Mouse (Mus musculus) heart, embryonic 11.5 days (tissue): Measurements from ENCODE around the gene Capn1. TPM values are rescaled to one million over a fixed set of nuclear protein-coding genes. Genes with fewer than 3 reads are reported as not detected.

Experiments used
- ATAC-seq: fragments of 200-750 bp; cut with Nextera tagmentation; replicated peaks from 2 replicates; pipeline ENCODE4 v1.8.0; 2017; ENCODE audit warnings: moderate library complexity; ENCODE audit not compliant: insufficient number of reproducible peaks, low FRiP score, low TSS enrichment
- H3K27ac ChIP-seq: fragments of 300-500 bp; sonication (generic); 2 replicates; pipeline ENCODE4 v1.5.1; 2014; ENCODE audit warnings: mild to moderate bottlenecking, low read depth, low read length
- H3K27me3 ChIP-seq: fragments of 300-500 bp; sonication (generic); 2 replicates; pipeline ENCODE4 v1.6.1; 2014; ENCODE audit warnings: mild to moderate bottlenecking, low read length, mixed read lengths; ENCODE audit not compliant: control insufficient read depth, insufficient read depth
- H3K36me3 ChIP-seq: fragments of 300-500 bp; sonication (generic); 2 replicates; pipeline ENCODE4 v1.6.1; 2014; ENCODE audit warnings: mild to moderate bottlenecking, low read length, moderate library complexity, mixed read lengths; ENCODE audit not compliant: control insufficient read depth, insufficient read depth
- H3K4me1 ChIP-seq: fragments of 300-500 bp; sonication (generic); 2 replicates; pipeline ENCODE4 v1.6.1; 2014; ENCODE audit warnings: low read length; ENCODE audit not compliant: control insufficient read depth, insufficient read depth
- H3K4me2 ChIP-seq: fragments of 300-500 bp; sonication (generic); 2 replicates; pipeline ENCODE4 v1.6.1; 2014; ENCODE audit warnings: mild to moderate bottlenecking, moderate library complexity
- H3K4me3 ChIP-seq: fragments of 300-500 bp; sonication (generic); 2 replicates; pipeline ENCODE4 v1.5.1; 2014; ENCODE audit warnings: low read depth, low read length
- H3K9ac ChIP-seq: fragments of 300-500 bp; sonication (generic); 2 replicates; pipeline ENCODE4 v1.6.1; 2014; ENCODE audit warnings: mild to moderate bottlenecking, low read depth, low read length, moderate library complexity
- H3K9me3 ChIP-seq: fragments of 300-500 bp; sonication (generic); replicated peaks from 2 replicates; pipeline ENCODE4 v1.6.1; 2016; ENCODE audit warnings: low read length; ENCODE audit not compliant: control insufficient read depth
- WGBS: fragments of 180-500 bp; shearing (Covaris S2); extraction: QIAGEN DNeasy Blood & Tissue Kit; methylation state at CpG from one replicate; pipeline ENCODE4 v1.1.7; 2014; ENCODE audit not compliant: insufficient replicate concordance; 5-methylcytosine and 5-hydroxymethylcytosine counted together
- polyA plus RNA-seq: library from polyadenylated mRNA; unstranded; fragments of >200 nt; fragmentation: Nextera tagmentation; extraction: Ambion mirVana; gene quantifications from 2 replicates; pipeline ENCODE4 v1.2.1, GENCODE M21; 2014

Capn1 gene
- polyA plus RNA-seq, 1 experiment from 2014 or later = 8.5 TPM

- Histone ChIP-seq H3K27me3 (peaks cover 6% of the 10 kb centered on the region; the same call in 1 of the 2 replicates), H3K4me2 (peak overlapping the region; percentile 95; the same call in 1 of the 2 replicates), H3K9me3 (no peaks in the 10 kb centered on the region), H3K9ac (no peak overlapping the region), H3K36me3 (no peaks in the 10 kb centered on the region), H3K4me3 (no peak overlapping the region), H3K27ac (no peak overlapping the region), H3K4me1 (peaks cover 9% of the 10 kb centered on the region; the same call in 1 of the 2 replicates)
- WGBS = 89% methylated on average over 10 of the region's 10 CpGs
- no peak for ATAC-seq
Observed at GRCm38 (mm10) chr19:6013691-6014090, 2.0 kb downstream of the Capn1 start.

- Histone ChIP-seq H3K27ac (no peak overlapping the region), H3K27me3 (0 out of 2 replicates have a peak, but pooled peaks cover 4% of the 10 kb centered on the region), H3K4me3 (no peak overlapping the region), H3K9me3 (no peaks in the 10 kb centered on the region), H3K4me2 (no peak overlapping the region), H3K4me1 (no peaks in the 10 kb centered on the region), H3K36me3 (no peaks in the 10 kb centered on the region), H3K9ac (no peak overlapping the region)
- 82% methylated on average over 8 of the region's 8 CpGs for WGBS
- ATAC-seq = no peak
Observed at GRCm38 (mm10) chr19:6009137-6009536, 6.6 kb downstream of the Capn1 start.

- WGBS = 87% methylated on average over 13 of the region's 13 CpGs
- H3K9me3 ChIP-seq = no peaks in the 10 kb centered on the region
Observed at GRCm38 (mm10) chr19:6007013-6007412, 8.7 kb downstream of the Capn1 start.

DNA sequence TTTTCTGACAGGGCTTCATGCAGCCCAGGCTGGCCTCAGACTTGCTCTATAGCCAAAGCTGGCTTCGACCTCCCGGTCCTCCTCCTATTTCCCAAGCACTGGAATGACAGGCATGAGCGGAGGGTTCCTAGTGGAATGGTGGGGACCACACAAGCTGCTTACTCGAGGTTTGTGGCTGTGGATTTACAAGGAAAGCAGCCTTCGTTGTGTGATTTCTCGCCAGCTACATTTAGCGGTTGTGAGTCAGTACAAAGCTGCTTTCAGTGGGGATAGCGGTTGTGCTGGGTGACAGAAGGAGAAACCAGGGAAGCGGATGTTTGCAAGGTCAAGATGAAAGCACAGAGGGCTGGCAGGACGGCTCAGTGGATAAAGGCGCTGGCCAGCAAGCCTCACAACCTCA is 10.2 kb downstream of the Capn1 start:
- H3K9ac ChIP-seq = no peak overlapping the region
- H3K4me3 ChIP-seq = no peak overlapping the region
- ATAC-seq = no peak
- H3K36me3 ChIP-seq = no peaks in the 10 kb centered on the region
- H3K27ac ChIP-seq = no peak overlapping the region
- no peak overlapping the region for H3K4me2 ChIP-seq
- H3K9me3 ChIP-seq = no peaks in the 10 kb centered on the region
- no peaks in the 10 kb centered on the region for H3K27me3 ChIP-seq
- 67% methylated on average over 11 of the region's 11 CpGs for WGBS
- H3K4me1 ChIP-seq = no peaks in the 10 kb centered on the region

More at GRCm38 (mm10) chr19:6007013-6007412, 8.7 kb downstream of the Capn1 start:
- Histone ChIP-seq H3K4me3 (no peak overlapping the region), H3K4me2 (no peak overlapping the region), H3K9ac (no peak overlapping the region), H3K27me3 (no peaks in the 10 kb centered on the region), H3K27ac (no peak overlapping the region), H3K36me3 (no peaks in the 10 kb centered on the region), H3K4me1 (no peaks in the 10 kb centered on the region)
- ATAC-seq = no peak

- Histone ChIP-seq H3K9me3 (no peaks in the 10 kb centered on the region), H3K9ac (no peak overlapping the region), H3K27ac (no peak overlapping the region), H3K4me2 (no peak overlapping the region), H3K4me1 (no peaks in the 10 kb centered on the region), H3K27me3 (no peaks in the 10 kb centered on the region), H3K36me3 (no peaks in the 10 kb centered on the region), H3K4me3 (no peak overlapping the region)
- ATAC-seq = no peak
- WGBS = 67% methylated on average over 5 of the region's 5 CpGs
Observed at GRCm38 (mm10) chr19:5999969-6000368, 15.7 kb downstream of the Capn1 start.

DNA sequence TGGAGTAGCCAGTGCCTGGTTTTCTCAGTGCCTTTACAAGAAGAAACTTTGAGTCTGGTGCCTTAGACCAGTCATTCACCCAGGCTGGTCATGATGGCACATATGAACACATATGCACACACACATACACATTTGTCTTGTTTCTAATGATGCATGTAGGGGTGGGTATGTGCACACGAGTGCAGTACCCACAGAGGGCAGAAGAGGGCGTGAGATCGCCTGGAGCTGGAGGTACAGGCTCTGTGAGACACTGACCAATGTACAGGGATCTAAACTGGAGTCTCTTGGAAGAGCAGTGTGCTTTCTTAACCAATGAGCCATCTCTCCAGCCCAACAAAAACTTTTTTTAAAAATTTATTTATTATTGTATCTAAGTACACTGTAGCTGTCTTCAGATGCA is 17.5 kb downstream of the Capn1 start:
- Histone ChIP-seq H3K4me1 (no peaks in the 10 kb centered on the region), H3K9me3 (no peaks in the 10 kb centered on the region), H3K9ac (no peak overlapping the region), H3K27ac (no peak overlapping the region), H3K27me3 (no peaks in the 10 kb centered on the region), H3K36me3 (no peaks in the 10 kb centered on the region), H3K4me2 (no peak overlapping the region), H3K4me3 (no peak overlapping the region)
- WGBS = 76% methylated on average over 3 of the region's 3 CpGs
- no peak for ATAC-seq

DNA sequence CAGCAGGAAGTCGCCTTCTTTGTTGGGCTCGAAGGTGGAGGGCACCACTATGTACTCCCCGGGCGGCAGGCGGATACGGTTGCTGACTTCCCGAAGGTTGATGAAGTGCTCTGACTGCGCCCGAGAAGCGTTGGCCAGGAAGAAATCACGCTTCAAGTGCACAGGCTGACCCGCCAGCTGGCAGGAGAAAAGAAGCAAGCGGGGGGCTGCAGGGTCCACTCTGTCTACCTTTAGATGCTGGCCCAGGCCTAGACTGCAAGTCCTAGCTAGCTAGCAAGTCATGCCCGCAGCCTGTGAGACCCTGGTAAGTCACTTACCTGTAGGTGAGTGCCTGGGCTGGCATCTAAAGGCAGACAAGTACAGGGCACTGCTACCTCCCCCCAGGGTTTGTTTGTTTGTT is 21.0 kb downstream of the Capn1 start:
- H3K4me3 ChIP-seq = no peak overlapping the region
- H3K36me3 ChIP-seq = no peaks in the 10 kb centered on the region
- WGBS = 75% methylated on average over 14 of the region's 14 CpGs
- H3K9me3 ChIP-seq = no peaks in the 10 kb centered on the region
- no peaks in the 10 kb centered on the region for H3K4me1 ChIP-seq
- no peaks in the 10 kb centered on the region for H3K27me3 ChIP-seq
- H3K27ac ChIP-seq = no peak overlapping the region
- H3K9ac ChIP-seq = no peak overlapping the region; the same call in 1 of the 2 replicates
- ATAC-seq = no peak
- H3K4me2 ChIP-seq = no peak overlapping the region

GRCm38 (mm10) chr19:5992012-5992411 is 23.7 kb downstream of the Capn1 start:
- Histone ChIP-seq H3K4me1 (peaks cover 13% of the 10 kb centered on the region), H3K36me3 (no peaks in the 10 kb centered on the region), H3K9me3 (no peaks in the 10 kb centered on the region), H3K4me3 (no peak overlapping the region), H3K9ac (no peak overlapping the region), H3K27ac (no peak overlapping the region), H3K27me3 (no peaks in the 10 kb centered on the region), H3K4me2 (no peak overlapping the region)
- WGBS = 77% methylated on average over 7 of the region's 7 CpGs
- ATAC-seq = no peak

- Histone ChIP-seq H3K27me3 (no peaks in the 10 kb centered on the region), H3K4me1 (peaks cover 13% of the 10 kb centered on the region), H3K27ac (no peak overlapping the region), H3K9ac (no peak overlapping the region), H3K4me2 (no peak overlapping the region), H3K9me3 (no peaks in the 10 kb centered on the region), H3K4me3 (no peak overlapping the region), H3K36me3 (no peaks in the 10 kb centered on the region)
- no peak for ATAC-seq
- 76% methylated on average over 7 of the region's 7 CpGs for WGBS
Observed at GRCm38 (mm10) chr19:5991467-5991866, 24.2 kb downstream of the Capn1 start.
